Comparison of ENCODE assay signal across 11 mouse cellular contexts in genomic region chr1:194310373-194310772, GRCm38 (mm10).
DNase-seq lines count a peak whose midpoint lies in the region; ATAC-seq and TF ChIP-seq lines count a peak whose summit lies in the region.
"Had no signal": no experiment of that assay in that cellular context is flagged by ENCODE, and none has a peak within 500 bp of the region (broad histone marks: within the 10 kb centered on the region; RNA-seq: fewer than 3 reads in every experiment).

No protein-coding gene starts in this region.

- H3K9ac ChIP-seq in midbrain, embryonic 12.5 days (replicated peaks) = no peak overlapping the region
- H3K9ac ChIP-seq in midbrain, embryonic 15.5 days = no peak overlapping the region
- no peak overlapping the region for H3K9ac ChIP-seq in forebrain, embryonic 14.5 days (ENCODE audit: low read length)
- no peak overlapping the region for H3K9ac ChIP-seq in intestine, postnatal 0 days (ENCODE audit: low read depth, low read length)
- H3K9ac ChIP-seq: liver, embryonic 12.5 days; stomach, embryonic 15.5 days had no signal

- H3K36me3 ChIP-seq in midbrain, embryonic 12.5 days = no peaks in the 10 kb centered on the region
- no peaks in the 10 kb centered on the region for H3K36me3 ChIP-seq in midbrain, embryonic 15.5 days (replicated peaks)
- no peaks in the 10 kb centered on the region for H3K36me3 ChIP-seq in forebrain, embryonic 14.5 days (ENCODE audit: control insufficient read depth, insufficient read depth, low read length)
- no peaks in the 10 kb centered on the region for H3K36me3 ChIP-seq in intestine, postnatal 0 days (ENCODE audit: control insufficient read depth, insufficient read depth)
- H3K36me3 ChIP-seq: liver, embryonic 12.5 days; stomach, embryonic 15.5 days had no signal

- H3K4me1 ChIP-seq in midbrain, embryonic 12.5 days = peaks cover 8% of the 10 kb centered on the region; the same call in 1 of the 2 replicates
- H3K4me1 ChIP-seq in midbrain, embryonic 15.5 days = no peaks in the 10 kb centered on the region
- H3K4me1 ChIP-seq in forebrain, embryonic 14.5 days (ENCODE audit: control insufficient read depth, insufficient read depth, low read length) = peaks cover 5% of the 10 kb centered on the region; the same call in 1 of the 2 replicates
- no peaks in the 10 kb centered on the region for H3K4me1 ChIP-seq in intestine, postnatal 0 days (replicated peaks; ENCODE audit: control insufficient read depth, insufficient read depth, low read length)

- 23% methylated on average over 2 of the region's 2 CpGs for whole genome bisulfite sequencing in midbrain, embryonic 12.5 days
- 29% methylated on average over 2 of the region's 2 CpGs for WGBS in midbrain, embryonic 15.5 days
- WGBS in forebrain, embryonic 14.5 days = 23% methylated on average over 2 of the region's 2 CpGs
- WGBS in intestine, postnatal 0 days = 37% methylated on average over 2 of the region's 2 CpGs

- H3K27me3 ChIP-seq in midbrain, embryonic 12.5 days = no peaks in the 10 kb centered on the region
- no peaks in the 10 kb centered on the region for H3K27me3 ChIP-seq in midbrain, embryonic 15.5 days (replicated peaks)
- H3K27me3 ChIP-seq in forebrain, embryonic 14.5 days (replicated peaks; ENCODE audit: control insufficient read depth, insufficient read depth, low read length) = no peaks in the 10 kb centered on the region
- no peaks in the 10 kb centered on the region for H3K27me3 ChIP-seq in intestine, postnatal 0 days (replicated peaks; ENCODE audit: control insufficient read depth, insufficient read depth, low read length)
- H3K27me3 ChIP-seq: liver, embryonic 12.5 days; stomach, embryonic 15.5 days had no signal

- H3K4me3 ChIP-seq in midbrain, embryonic 12.5 days = no peak overlapping the region
- no peak overlapping the region for H3K4me3 ChIP-seq in midbrain, embryonic 15.5 days
- no peak overlapping the region for H3K4me3 ChIP-seq in forebrain, embryonic 14.5 days (ENCODE audit: low read depth, low read length)
- H3K4me3 ChIP-seq in intestine, postnatal 0 days (ENCODE audit: low read depth, low read length) = no peak overlapping the region
- H3K4me3 ChIP-seq: liver, embryonic 12.5 days; stomach, embryonic 15.5 days had no signal

- H3K9me3 ChIP-seq in midbrain, embryonic 12.5 days = no peaks in the 10 kb centered on the region
- no peaks in the 10 kb centered on the region for H3K9me3 ChIP-seq in midbrain, embryonic 15.5 days
- no peaks in the 10 kb centered on the region for H3K9me3 ChIP-seq in forebrain, embryonic 14.5 days (replicated peaks; ENCODE audit: control insufficient read depth, low read length)
- H3K9me3 ChIP-seq in intestine, postnatal 0 days (ENCODE audit: control insufficient read depth) = no peaks in the 10 kb centered on the region
- H3K9me3 ChIP-seq: liver, embryonic 12.5 days; stomach, embryonic 15.5 days had no signal

- H3K27ac ChIP-seq in midbrain, embryonic 12.5 days (replicated peaks) = no peak overlapping the region
- no peak overlapping the region for H3K27ac ChIP-seq in midbrain, embryonic 15.5 days
- no peak overlapping the region for H3K27ac ChIP-seq in forebrain, embryonic 14.5 days (ENCODE audit: low read depth, low read length)
- H3K27ac ChIP-seq in intestine, postnatal 0 days (ENCODE audit: low read depth, low read length) = no peak overlapping the region
- H3K27ac ChIP-seq: liver, embryonic 12.5 days; stomach, embryonic 15.5 days had no signal

- peak; percentile 81 for DNase-seq in heart, adult 11 months
- DNase-seq in heart, postnatal 14 days = no peak
- peak; percentile 78 for DNase-seq in forebrain, embryonic 14.5 days (ENCODE audit: low spot score)
- peak; percentile 68 for DNase-seq in retina, embryonic 14.5 days (ENCODE audit: low spot score)
- no peak for DNase-seq in adrenal gland, postnatal 14 days
- DNase-seq: adrenal gland, postnatal 10 days had no signal

- no peak for TF ChIP-seq CTCF in intestine, postnatal 0 days (IDR thresholded peaks at IDR 0.05; ENCODE audit: low read depth)

- no peak overlapping the region for H3K4me2 ChIP-seq in midbrain, embryonic 12.5 days (replicated peaks)
- no peak overlapping the region for H3K4me2 ChIP-seq in midbrain, embryonic 15.5 days
- H3K4me2 ChIP-seq in forebrain, embryonic 14.5 days (ENCODE audit: low read length) = no peak overlapping the region
- no peak overlapping the region for H3K4me2 ChIP-seq in intestine, postnatal 0 days (replicated peaks; ENCODE audit: low read depth)
- H3K4me2 ChIP-seq: liver, embryonic 12.5 days; stomach, embryonic 15.5 days had no signal

- 0 out of 2 replicates have a peak, but pooled peaks have one; percentile 74 for ATAC-seq in midbrain, embryonic 12.5 days (ENCODE audit: low FRiP score, low read depth)
- ATAC-seq in midbrain, embryonic 15.5 days (replicated peaks) = no peak
- peak; percentile 73 for ATAC-seq in forebrain, embryonic 14.5 days
- no peak for ATAC-seq in intestine, postnatal 0 days
- ATAC-seq: liver, embryonic 12.5 days had no signal

- intact Hi-C loops in heart, postnatal 14 days (cut with DNase I) = no loop called here

Comparison
In these comparisons a context has a peak if more than half of its experiments do, and no peak if none do; other contexts are left out.
1. DNase-seq: peak in heart, adult 11 months (single experiment), forebrain, embryonic 14.5 days (single experiment) and retina, embryonic 14.5 days (single experiment); none in heart, postnatal 14 days (0 of 2) and adrenal gland, postnatal 14 days (single experiment).
2. ATAC-seq: peak in midbrain, embryonic 12.5 days (single experiment) and forebrain, embryonic 14.5 days (single experiment); none in midbrain, embryonic 15.5 days (single experiment) and intestine, postnatal 0 days (single experiment).